Mouse (Mus musculus) megakaryocyte, embryonic 14.5 days (primary cell): ENCODE measurements around the gene Isl1. TPM values are rescaled to one million over a fixed set of nuclear protein-coding genes. Genes with fewer than 3 reads are reported as not detected.

Experiments used
- H3K27me3 ChIP-seq: replicated peaks from 2 replicates; pipeline ENCODE3; 2012; ENCODE audit warnings: inconsistent platforms
- H3K36me3 ChIP-seq: replicated peaks from 2 replicates; pipeline ENCODE3; 2012; ENCODE audit warnings: low read length, inconsistent platforms, mixed read lengths
- H3K4me1 ChIP-seq: 2 replicates; pipeline ENCODE4 v1.6.1; 2012; ENCODE audit warnings: inconsistent platforms
- H3K4me3 ChIP-seq: replicated peaks from 2 replicates; pipeline ENCODE3; 2012; ENCODE audit warnings: moderate library complexity, mild to moderate bottlenecking, inconsistent platforms
- H3K9me3 ChIP-seq: 2 replicates; pipeline ENCODE4 v1.6.1; 2012; ENCODE audit warnings: inconsistent platforms
- FLI1 ChIP-seq: IDR thresholded peaks from 2 replicates; pipeline ENCODE4 v1.6.1; 2012; ENCODE audit warnings: low read length, inconsistent platforms, mixed read lengths
- GATA1 ChIP-seq: IDR thresholded peaks from 3 replicates; pipeline ENCODE4 v1.6.1; 2012; ENCODE audit warnings: mixed read lengths, low read length, inconsistent platforms, borderline replicate concordance
- polyA plus RNA-seq: library from polyadenylated mRNA; stranded (reverse); fragments of >175 nt; gene quantifications from 2 replicates; pipeline ENCODE4 v1.2.3, GENCODE M21; 2012; ENCODE audit warnings: low replicate concordance; ENCODE audit not compliant: insufficient read depth

Gene Isl1
- polyA plus RNA-seq, 1 experiment, result not detected

DNA sequence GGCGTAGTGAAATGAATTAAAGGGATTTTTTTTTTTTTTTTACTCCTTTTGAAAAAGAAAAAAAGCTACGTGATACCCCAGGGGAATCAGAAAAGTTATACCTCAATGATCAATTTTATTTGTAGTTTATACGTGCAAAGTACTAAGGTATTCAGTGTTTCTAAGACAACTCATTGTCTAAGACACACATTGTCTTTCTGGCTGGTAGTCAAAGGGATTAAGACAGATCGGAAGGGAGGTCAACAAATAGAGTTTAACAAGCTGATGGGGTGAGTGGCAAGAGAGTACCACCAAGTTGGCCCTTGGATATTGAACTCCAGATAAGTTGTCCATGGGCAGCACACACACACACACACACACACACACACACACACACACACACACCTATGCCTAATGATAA lies 14.1 kb downstream of the Isl1 start:
- H3K4me3 ChIP-seq, result no peak overlapping the region
- H3K27me3 ChIP-seq, result peaks cover 40% of the 10 kb centered on the region
- H3K36me3 ChIP-seq, result no peaks in the 10 kb centered on the region
- H3K4me1 ChIP-seq, result peaks cover 8% of the 10 kb centered on the region
- 0 out of 2 replicates have a peak, but pooled peaks cover 2% of the 10 kb centered on the region for H3K9me3 ChIP-seq
- TF ChIP-seq GATA1 (no peak), FLI1 (no peak)

DNA sequence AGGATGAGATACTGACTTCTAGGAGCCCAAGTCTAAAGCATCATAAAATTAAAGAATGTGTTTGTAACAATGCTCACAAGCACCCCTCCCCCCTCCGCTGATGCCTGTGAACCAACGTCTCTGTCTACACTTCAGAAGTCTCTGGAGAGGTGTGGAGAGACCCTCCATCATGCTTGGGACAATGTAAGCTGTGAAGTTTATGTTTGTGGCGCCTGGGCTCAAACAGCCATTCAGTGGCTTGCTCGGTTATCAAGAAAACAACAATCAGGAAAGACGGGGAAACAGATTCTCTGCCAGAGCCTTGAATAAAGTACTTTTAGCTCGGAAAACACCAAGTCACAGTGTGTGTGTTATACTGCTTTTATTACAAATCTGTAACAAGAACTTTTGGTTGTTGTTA lies 14.8 kb downstream of the Isl1 start:
- Histone ChIP-seq H3K4me3 (no peak overlapping the region), H3K27me3 (peaks cover 40% of the 10 kb centered on the region)
- no peak for TF ChIP-seq GATA1

DNA sequence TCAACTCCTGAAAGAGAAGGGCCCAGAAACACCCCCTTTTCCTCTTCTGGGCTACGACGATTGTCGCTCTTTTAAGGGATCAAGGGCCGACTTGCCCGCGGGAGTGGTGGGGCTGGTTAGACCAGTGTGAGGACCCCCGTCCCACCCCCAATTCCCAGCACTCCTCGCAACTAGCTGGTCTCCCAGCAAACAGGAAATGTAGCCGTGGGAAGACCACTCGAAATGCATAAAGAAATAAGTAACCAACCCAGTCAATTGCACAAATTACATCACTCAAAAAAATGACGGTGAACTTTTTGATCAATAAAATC lies 15.4 kb downstream of the Isl1 start:
- TF ChIP-seq GATA1 (no peak), FLI1 (no peak)
- Histone ChIP-seq H3K9me3 (0 out of 2 replicates have a peak, but pooled peaks cover 2% of the 10 kb centered on the region), H3K4me1 (peaks cover 8% of the 10 kb centered on the region), H3K36me3 (no peaks in the 10 kb centered on the region), H3K27me3 (peaks cover 37% of the 10 kb centered on the region), H3K4me3 (no peak overlapping the region)

More for the DNA sequence above, 14.8 kb downstream of the Isl1 start:
- Histone ChIP-seq H3K4me1 (peaks cover 8% of the 10 kb centered on the region), H3K36me3 (no peaks in the 10 kb centered on the region), H3K9me3 (0 out of 2 replicates have a peak, but pooled peaks cover 2% of the 10 kb centered on the region)

DNA sequence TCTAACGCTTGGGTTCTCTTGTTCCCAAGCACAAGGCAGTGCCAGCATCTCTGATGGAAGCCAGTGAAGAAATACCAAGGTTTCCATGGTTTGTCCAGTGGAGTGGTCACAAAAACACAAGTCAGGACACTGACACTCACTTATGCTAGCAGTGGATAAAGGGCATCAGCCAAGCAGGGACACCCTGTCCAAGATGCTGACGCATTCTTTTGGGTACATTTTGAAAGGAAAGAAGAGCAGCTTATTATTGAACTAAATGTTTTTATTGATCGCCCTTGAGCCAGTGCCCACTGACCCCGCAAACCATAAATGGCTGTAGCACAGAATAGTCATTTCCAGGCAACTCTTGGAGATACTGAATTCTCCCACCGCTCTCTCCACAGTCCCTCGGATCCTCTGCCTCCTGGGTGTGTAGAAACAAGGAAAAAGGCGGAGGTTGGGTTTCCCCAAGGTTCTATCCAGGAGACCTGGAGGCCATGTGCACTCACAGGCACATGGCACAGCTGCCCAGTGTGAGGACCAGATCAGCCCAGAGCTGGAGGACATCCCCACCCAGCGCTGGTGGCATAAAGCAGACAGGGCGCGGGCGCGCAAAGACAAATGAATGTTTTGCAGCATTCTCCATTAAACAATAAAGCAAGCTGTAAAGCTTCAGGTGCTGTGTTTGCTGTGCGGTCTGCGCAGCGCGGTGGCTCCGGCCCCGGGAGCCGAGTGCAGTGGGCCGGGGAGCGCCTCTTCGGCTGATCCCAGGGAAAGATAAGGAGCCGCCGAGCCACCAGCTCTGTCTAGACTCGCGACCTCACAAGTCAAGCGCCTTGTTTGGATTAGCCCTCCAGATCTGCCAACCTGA lies 16.0 kb downstream of the Isl1 start:
- no peak for TF ChIP-seq FLI1
- no peak for TF ChIP-seq GATA1
- 0 out of 2 replicates have a peak, but pooled peaks cover 2% of the 10 kb centered on the region for H3K9me3 ChIP-seq
- H3K36me3 ChIP-seq, result no peaks in the 10 kb centered on the region
- H3K27me3 ChIP-seq, result peaks cover 34% of the 10 kb centered on the region
- H3K4me1 ChIP-seq, result peaks cover 8% of the 10 kb centered on the region
- no peak overlapping the region for H3K4me3 ChIP-seq

DNA sequence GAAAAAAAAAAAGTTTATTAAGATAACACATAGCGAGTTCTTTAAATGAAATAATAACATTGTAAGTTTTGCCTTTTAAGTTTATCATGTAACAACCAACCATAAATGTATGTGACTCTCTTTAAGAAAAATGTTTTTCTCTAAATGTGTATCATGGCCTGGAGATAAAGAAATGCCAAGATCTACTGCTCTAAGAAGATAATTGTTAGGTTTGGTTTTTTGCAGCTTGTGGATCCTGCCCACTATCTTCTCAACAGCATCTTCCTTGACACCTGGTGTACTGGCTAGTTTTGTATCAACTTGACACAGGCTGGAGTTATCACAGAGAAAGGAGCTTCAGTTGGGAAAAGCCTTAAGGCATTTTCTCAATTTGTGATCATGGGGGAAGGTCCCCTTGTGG lies 19.8 kb downstream of the Isl1 start:
- Histone ChIP-seq H3K9me3 (0 out of 2 replicates have a peak, but pooled peaks cover 2% of the 10 kb centered on the region), H3K4me3 (no peak overlapping the region), H3K4me1 (no peaks in the 10 kb centered on the region), H3K36me3 (no peaks in the 10 kb centered on the region), H3K27me3 (peaks cover 12% of the 10 kb centered on the region)
- TF ChIP-seq FLI1 (no peak), GATA1 (no peak)

DNA sequence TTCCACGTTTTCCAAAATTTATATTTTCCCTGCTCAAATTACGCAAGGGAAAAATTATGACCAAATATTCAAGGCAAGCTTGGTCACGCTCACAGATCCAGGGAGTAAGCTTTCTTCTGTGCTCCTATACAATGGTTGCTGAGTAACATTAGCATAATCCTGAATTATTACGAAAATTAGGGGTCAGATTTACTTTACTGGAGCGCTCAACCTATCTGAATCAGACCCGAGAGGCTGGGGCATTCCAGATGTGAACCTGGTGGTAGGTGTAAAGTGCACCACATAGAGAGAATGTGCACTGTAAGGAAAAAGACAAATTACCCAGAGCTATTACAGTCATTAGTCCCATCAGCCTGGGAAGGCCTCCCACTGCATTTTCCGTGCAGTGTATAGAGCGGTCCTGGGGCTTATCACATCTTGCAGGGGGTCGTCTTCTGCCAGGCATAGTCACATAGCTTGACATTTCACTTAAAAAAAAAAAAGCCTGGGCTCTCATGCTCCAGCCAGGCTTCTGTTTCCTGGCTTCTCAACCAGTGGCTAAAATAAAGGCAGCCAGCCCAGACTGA lies 30.2 kb downstream of the Isl1 start:
- no peaks in the 10 kb centered on the region for H3K27me3 ChIP-seq
- TF ChIP-seq FLI1 (no peak), GATA1 (no peak)
- no peak overlapping the region for H3K4me3 ChIP-seq
- H3K36me3 ChIP-seq, result no peaks in the 10 kb centered on the region
- no peaks in the 10 kb centered on the region for H3K4me1 ChIP-seq
- no peaks in the 10 kb centered on the region for H3K9me3 ChIP-seq
